Mouse (Mus musculus): ENCODE results near the gene Spns2.
"Not testable (repeated sequence)": the region's sequence is repeated elsewhere in the genome, so short reads cannot be mapped to it uniquely, and the experiment has no call there.

The Spns2 gene

DNA sequence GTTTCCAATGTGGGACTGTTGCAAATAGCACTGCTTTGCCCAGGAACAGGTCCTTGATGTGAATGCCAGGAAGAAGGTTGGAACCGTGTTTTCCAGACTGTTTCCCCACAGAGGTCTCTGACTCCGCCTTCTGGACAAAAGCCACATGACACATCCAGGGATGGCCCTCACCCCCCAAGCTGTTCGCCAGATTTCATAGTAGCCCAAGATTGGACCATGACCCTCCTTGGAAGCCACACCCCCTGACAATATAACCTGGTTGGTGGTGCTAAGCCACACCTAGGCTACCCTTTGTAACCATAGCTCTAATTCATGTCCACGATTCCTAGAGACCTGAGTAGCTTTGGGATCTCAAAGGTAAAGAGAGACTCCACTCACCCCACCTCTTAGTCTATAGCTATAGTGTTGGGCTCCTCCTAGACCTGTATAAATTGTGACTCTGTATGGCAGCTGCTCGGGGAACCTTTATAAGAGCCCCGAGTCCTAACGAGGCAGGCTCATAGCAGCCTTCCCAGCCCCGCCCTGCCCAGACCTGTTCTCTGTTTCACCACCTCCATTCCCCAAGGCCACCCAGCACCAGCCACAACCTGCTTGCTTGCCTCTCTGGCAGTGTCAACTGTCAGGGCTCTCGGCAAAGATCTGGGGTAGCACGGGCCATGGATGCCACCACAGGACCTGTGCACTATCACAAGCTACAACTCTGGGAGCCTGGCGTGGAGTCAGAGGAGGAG lies 54.6 kb downstream of the Spns2 start, which contains the start of gene Ggt6:
Ggt6 (plus strand) TSS at position 564 of the 731 bp plus-strand sequence.
- no peak for DNase-seq

DNA sequence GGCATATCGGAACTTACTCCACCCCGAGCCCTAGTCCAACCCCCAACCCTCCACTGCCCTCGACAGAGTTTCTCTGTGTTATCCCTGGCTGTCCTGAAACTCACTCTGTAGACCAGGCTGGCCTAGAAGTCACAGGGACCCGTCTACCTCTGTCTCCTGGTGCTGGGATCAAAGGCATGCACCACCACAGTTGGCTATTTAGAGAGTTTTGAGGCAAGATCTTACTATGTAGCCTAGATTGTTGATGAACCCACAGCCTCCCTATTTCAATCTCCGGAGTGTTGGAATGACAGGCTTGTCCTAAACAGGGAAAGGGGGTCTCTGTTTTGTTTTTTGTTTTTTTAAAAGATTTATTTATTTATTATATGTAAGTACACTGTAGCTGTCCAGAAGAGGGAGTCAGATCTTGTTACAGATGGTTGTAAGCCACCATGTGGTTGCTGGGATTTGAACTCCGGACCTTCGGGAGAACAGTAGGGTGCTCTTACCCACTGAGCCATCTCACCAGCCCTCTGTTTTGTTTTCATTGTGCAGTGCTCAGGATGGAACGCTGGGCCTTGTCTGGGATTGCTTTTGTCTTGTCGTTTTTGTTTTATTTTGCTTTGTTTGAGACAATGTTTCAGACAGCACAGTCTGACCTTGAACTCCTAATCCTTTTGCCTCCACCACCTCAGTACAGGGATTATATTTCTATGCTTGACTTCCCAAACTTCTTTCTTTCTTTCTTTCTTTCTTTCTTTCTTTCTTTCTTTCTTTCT lies 59.2 kb downstream of the Spns2 start:
- DNase-seq = not testable (repeated sequence)

DNA sequence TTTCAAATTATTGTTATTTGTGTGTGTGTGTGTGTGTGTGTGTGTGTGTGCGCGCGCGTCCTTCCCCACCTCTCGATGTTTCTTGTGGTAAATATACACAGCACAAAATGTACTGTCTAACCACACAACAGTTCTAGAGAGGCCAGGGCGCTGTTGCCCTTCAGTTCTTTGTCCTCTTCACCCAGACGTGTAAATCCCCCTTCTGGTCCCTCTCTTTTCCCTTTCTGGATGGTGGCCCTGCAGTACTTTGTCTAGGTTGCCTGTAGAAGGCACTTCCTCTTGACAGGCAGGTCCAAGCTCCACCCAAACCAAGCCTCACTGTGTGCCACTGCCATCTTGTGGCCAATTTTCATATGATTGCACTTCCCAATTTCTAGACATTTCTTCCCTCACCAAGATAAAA lies 60.4 kb downstream of the Spns2 start:
- peak; percentile 79 for DNase-seq

DNA sequence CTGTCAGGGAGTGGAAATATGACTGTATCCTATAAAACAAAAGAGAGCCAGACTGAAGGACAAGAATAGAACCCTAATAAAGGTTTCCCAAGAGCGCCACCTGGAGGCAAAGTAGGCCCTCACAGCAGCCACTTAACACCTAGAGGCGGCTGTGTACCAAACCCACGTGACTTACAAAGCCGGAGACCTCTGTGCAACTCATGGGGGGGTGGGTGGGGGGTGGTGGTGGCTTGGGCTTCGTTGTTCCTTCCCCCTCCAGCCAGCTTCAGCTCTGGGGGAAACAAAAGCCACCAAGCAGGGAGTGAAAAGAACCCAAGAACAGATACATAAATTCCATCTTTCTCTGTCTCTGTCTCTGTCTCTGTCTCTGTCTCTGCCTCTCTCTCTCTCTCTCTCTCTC lies 61.0 kb downstream of the Spns2 start:
- DNase-seq = peak; percentile 74

DNA sequence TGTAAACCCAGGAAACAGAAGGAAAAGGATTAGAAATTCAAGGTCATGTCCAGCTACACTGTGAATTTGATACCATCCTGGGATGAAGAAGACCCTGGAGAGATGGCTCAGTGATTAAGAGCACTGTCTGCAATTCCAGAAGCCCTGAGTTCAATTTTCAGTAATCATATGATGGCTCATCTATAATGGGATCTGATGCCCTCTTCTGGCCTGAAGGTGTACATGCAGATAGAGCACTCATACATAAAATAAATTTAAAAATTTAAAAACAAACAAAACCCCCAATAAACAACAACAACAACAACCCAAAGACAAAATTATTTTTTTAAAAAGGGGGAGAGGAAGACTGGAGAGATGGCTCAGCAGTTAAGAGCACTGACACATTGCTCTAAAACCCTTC lies 62.8 kb downstream of the Spns2 start:
- no peak for DNase-seq

DNA sequence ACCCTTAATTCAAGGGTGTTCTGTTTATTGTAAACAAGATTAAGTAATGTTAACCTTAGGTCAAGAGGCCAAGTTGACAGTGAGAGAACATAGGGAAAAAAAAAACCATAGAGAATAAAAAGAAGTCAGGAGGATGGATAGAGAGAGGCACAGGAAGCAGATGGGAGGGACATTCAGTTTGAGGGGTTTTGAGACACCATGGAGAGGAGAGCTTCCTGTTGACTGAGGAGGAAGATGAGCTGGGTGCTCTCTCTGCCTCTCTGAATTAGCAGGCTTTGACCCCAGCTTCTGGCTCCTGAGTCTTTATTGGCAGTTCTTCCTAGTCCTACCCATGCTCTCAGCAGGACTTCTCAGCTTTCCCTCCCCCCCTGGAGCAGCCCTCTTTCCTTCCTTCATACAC lies 64.5 kb downstream of the Spns2 start:
- DNase-seq = no peak

DNA sequence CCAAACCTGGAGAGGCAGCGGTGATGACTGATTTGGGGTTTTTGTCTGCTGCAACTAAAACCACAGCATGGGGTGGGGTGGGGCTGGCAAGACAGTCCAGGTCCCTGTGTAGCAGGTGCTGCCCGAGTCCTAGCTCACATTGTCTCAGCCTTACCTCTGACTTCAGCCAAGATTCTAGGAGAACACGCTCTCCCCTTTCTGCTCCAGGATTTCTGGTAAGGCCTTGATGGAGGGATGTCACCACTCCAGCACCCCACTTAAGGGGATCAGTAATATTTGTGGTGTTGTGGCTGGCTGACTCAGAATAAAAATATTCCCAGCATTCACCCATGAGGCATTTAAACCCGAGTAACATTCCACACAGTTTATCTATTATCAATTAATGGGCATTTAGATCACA lies 66.0 kb downstream of the Spns2 start:
- no peak for DNase-seq

DNA sequence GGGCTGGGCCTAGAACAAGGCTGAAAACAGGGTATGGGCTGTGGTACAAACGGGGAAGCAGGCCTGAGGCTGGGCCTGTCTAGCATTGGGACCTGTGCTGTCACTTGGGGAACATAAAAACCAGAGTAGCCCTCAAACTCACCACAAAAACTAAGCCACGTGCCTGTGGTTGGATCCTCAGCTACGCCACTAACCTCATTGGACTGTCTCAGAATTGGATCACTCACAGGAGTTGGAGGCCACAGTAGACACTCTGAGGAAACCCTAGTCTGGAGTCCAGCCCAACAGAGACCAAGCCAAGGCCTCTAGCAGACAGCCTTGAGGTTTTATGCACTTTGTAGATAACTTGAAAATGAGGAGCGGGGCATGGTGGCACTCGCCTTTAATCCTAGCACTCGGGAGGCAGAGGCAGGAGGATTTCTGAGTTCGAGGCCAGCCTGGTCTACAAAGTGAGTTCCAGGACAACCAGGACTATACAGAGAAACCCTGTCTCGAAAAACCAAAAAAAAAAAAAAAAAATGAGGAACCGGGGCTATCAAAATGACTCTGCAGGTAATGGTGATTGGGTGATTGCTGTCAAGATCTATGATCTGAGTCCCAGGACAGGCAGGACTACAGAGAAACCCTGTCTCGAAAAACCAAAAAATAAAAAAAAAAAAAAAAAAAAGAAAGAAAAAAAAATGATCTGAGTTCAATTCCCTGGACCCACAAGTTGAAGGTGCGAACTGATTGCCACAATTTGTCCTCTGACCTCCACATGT lies 68.0 kb downstream of the Spns2 start:
- DNase-seq = no peak

DNA sequence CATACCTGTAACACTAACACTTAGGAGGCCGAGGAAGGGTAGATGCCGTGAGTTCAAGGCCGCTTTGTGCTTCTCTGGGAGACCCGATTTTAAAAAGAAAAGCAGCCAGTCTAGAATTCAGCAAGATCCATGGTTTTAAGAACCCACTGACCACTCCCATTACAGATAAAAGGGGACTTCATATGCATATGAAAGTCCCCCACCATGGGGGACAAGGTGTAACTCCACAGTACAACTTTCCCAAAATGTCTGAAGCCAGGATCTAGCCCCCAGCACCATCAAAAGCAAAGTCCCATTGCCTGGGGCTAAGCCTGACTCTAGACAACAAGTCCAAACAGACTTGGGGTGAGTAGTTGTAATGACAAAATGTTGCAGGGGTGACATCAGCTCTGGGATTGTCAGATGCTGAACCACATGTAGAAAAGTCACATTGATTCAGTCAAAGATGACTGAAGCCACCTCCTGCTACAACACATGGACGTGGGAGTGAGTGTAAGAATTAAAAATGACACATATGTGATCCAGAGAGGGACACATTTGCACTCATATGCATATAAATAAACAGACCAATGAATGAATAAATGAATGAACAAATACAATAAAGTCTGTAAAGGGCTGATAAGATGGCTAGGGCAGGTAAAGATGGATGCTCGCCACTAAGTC lies 69.1 kb downstream of the Spns2 start:
- peak; percentile 70 for DNase-seq

DNA sequence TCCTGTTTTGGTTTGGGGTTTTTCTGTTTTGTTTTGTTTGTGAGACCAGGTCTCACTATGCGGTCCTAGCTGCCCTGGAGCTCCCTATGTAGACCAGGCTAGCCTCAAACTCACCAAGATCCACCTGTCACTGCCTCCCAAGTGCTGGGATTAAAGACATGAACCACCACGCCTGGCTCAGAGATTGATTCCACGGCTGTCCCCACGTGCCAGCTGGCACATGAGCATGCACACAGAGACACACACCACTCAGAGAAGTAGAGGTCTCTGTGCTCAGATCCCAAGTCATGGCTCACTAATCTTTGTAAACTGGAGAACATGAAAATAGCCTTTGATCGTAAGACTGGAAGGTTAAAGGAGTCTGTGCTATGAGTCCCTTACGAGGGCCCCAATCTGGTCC lies 70.7 kb downstream of the Spns2 start:
- no peak for DNase-seq

DNA sequence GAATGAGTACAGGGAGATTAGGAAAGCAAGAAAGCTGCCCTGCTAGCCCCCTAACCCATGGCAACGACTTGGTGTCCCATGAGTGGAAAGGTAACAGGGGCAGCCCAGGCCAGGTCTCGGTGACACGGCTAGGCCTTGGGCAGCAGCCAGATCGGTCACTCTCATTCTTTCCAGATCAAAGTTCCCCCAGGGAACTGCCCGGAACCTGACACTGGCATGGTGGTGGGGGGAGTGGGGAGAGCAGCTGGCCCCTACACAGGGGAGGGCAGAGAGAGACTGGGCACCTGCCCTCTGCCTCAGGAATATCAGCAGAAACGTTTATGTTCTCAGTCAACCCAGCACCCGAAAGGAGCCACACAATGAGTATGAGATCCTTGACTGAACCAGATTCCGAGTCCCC lies 71.5 kb downstream of the Spns2 start:
- DNase-seq = no peak

DNA sequence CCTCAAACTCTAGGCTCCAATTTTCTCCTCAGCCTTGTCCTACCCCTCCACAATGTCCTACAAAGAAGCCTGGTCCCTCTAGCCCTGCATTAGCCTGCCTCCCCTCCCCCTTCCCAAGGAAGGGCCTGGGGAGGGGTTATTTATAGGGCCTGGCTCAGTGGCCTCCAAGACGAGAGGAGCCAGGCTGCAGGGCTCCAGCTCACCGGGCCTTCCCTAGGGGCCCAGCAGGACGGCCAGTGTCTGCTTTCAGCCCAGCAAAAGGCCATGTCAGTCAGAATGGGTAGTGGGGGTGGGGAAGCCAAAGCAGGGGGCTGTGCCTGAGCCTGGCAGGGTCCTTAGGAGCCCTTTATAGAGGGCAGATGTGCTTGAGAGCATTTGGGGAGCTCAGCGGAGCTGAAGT lies 72.3 kb downstream of the Spns2 start:
- no peak for DNase-seq

DNA sequence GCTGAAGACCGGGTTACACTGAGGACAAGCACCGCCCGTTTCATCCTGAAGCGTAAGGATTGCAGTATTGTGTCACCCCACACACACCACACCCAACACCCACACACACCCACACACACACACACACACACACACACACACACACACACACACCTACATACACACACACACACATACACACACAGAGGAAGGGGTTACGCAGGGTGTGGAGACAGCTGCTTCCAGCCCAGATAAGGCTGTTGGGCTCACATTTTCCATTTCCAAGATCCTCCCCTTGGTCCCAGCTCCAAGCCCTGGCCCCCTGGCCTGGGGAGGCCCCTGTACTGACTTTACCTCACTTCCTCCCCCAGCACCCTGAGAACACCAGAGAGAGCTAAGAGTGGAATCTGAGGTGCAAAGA lies 73.0 kb downstream of the Spns2 start:
- DNase-seq = no peak

DNA sequence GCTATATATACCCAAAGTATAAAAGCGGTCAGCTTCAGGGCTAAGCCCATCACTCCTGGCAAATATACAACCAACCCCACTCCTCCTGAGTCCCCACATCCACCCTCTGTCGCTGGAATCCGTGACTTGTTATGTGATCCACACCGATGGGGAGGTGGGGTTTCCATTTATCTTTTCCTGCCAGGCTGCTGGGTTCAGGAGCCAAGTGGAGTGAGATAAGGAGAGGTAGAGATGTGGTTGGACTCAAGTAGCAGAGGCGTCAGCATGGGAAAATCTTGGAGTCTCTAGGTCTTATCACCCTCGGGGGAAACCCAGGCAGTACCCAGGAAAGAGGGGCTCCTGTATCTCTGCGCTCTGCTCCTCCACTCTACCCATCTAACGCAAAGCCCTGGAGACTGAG lies 74.5 kb downstream of the Spns2 start:
- DNase-seq = no peak

DNA sequence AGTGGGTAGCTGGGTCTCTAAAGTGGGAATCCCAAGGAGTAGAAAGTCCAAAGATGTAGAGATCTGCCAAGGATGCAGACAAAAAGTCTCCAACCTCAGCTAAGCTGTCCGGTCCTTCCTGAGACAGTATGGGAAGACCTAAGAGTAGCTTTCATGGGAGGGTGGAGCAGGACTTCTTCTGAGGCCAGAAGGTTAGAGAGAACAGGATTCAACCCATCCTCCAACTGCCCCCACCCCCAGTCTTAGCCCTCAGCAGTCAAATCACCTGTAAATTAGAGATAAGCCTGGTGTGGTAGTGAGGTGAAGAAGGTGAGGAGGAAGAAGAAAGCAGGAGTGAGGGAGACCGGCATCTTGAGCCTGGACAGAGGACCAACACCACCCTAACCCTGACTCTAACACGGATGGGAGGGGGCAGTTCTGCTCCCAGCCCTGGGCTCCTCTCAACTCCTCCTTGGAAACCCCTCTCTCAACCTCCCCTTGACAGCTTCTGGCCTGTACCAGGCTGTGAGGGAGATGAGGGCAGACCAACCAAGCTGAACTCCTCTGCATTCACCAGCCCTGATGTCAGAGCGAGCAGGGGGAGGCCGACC lies 76.0 kb downstream of the Spns2 start:
- DNase-seq = no peak

DNA sequence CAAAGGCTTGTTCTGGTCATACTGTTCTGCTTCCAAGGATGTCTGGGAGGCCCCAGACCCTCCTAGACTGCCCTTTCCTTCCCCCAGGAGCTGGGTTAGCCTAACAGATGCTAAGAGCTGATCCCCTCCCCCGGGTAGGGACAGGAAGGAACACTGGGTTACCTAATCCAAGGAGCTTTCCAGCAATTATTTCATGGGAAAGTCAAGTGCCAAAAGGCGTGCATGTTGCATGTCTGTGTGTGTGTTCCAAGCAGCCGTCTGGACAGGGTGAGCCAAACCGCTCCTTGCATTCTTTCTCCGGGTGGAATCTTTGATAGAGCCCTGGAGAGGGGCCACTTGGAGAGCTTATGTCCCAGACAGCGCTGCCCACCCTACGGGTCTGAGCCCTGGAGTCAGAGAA lies 76.7 kb downstream of the Spns2 start:
- no peak for DNase-seq

DNA sequence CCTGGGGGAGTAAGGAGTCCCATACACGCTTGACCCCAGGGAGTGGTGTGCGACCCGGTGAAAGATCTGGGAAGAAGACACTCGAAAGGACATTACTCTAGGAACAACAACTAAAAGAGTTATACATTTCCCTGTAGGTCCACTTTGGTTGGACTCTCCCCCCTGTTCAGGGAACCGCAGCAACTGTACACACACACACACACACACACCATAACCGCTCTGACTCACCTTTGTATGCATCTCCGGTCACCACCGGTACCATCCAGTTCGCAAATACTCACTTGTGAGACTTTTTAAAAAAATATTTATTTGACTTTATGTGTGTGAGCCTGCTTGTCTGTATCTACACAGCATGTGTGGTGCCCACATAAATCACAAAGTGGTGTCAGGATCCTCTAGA lies 77.8 kb downstream of the Spns2 start:
- DNase-seq = no peak

DNA sequence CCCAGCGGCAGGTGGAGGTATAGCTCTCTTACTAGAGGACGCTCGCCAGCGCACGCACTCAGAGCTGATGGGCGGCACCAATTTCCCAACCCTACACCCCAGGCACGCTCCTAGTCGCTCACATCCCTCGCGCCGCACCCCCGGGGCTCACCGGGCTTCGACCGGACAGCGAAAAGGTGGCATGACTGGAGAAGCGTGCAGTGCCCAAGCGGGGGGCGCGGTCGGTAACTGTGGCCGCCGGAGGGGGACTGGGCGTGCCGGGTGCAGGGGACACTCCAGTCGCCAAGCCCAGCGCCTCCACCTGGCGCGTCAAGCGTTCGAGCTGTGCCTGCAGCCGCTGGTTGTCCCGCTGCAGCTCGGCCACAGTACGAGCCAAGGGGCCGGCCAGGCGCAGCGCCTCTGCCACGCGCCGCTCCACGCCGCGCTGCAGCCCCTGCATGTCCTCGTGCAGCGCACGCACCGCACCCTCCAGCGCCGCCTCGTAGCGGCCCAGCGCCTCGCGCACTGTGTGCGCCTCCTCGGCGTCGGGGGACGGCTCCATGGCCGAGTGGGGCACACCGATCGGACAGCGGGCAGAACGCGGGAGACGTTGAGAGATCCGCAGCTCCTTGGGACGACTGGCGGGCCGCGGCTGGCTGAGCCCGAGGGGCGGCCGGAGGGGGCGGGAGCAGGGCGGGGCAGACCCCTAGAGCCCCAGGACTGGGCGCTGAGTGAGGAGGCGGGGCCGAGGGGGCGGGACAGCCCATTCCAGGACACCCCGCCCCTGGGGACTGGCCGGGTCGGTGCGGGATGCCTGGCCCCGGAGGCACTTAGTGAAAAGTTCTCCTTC lies 78.4 kb downstream of the Spns2 start, which contains the start of gene Smtnl2:
Smtnl2 (minus strand) TSS at position 621 of the 829 bp plus-strand sequence.
- peak; percentile 30 for DNase-seq

DNA sequence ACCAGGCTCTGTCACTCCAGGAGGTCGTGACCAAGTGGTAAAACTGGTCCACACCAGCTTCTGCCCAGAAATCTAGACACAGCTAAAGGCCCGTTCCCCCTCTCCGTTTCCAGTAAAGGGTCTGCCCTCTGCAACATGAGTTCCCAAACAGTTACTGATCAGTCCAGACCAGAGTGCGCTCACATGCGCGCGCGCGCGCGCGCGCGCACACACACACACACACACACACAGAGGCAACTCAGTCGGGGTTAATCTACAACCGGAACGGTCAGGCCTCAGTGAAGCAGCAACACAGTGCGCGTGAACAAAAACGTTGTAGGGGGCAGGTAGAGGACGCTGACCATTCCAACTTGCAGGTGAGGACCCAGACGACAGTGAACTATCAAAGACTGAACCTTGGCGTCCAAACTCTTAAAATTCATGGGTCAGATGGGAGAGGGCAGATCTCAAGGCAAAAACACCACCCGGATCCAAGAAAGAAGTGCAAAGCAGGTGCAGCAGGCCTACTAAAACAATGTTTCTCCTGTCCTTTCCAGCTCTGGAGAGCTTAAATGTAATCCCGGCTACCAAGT lies 79.1 kb downstream of the Spns2 start:
- no peak for DNase-seq

DNA sequence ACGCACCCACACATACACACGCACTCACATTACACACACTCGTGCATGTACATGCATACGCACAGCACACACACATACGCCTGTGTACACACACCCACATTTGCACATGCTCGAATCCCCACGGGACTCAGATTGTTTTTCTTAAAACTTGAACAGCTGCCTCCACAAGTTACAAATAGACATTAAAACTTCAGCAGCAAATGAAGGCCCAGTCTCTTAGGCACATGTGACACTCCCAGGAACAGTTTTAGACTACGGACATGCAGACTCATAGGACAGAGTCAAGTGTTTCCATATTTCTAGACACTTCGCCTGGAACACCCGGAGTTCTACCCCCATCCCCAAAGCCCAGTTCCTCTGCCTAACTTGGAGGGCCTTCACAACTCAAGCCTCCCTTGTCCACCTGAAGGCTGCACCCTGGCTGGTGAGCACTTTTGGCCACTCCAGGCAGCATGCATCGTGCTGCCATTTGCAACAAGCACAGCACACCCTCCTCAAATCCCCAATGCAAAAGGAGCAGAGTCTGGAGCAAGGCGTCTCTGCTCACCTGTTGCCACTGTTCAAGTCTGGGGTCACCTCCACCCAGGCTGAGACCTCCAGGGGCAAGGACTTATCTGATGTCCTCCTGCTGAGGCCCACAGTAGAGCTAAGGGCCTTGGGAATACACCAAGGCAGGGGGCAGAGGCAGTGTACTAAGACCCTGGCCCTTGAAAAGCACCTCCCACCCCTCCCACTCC lies 79.9 kb downstream of the Spns2 start:
- no peak for DNase-seq

All from layer of hippocampus, adult 9-11 months (tissue).